Mouse (Mus musculus) limb, embryonic 13.5 days (tissue): ENCODE data around the gene Lrrc1. TPM values are rescaled to one million over a fixed set of nuclear protein-coding genes. Genes with fewer than 3 reads are reported as not detected.

Experiments
- ATAC-seq: fragments of 200-750 bp; cut with Nextera tagmentation; 2 replicates; pipeline ENCODE4 v1.8.0; 2017; ENCODE audit warnings: low read depth, moderate number of reproducible peaks, moderate TSS enrichment; ENCODE audit not compliant: low FRiP score
- H3K27ac ChIP-seq: fragments of 300-500 bp; sonication (generic); 2 replicates; pipeline ENCODE4 v1.5.1; 2015; ENCODE audit warnings: inconsistent platforms, mild to moderate bottlenecking, moderate library complexity
- H3K27me3 ChIP-seq: fragments of 300-500 bp; sonication (generic); 2 replicates; pipeline ENCODE4 v1.6.1; 2015; ENCODE audit warnings: mild to moderate bottlenecking, inconsistent platforms
- H3K36me3 ChIP-seq: fragments of 300-500 bp; sonication (generic); 2 replicates; pipeline ENCODE4 v1.6.1; 2015; ENCODE audit warnings: inconsistent platforms, mild to moderate bottlenecking, moderate library complexity
- H3K4me1 ChIP-seq: fragments of 300-500 bp; sonication (generic); 2 replicates; pipeline ENCODE4 v1.6.1; 2015; ENCODE audit warnings: inconsistent platforms
- H3K4me2 ChIP-seq: fragments of 300-500 bp; sonication (generic); replicated peaks from 2 replicates; pipeline ENCODE4 v1.6.1; 2015; ENCODE audit warnings: inconsistent platforms, mild to moderate bottlenecking, moderate library complexity
- H3K4me3 ChIP-seq: fragments of 300-500 bp; sonication (generic); 2 replicates; pipeline ENCODE4 v1.5.1; 2015; ENCODE audit warnings: moderate library complexity, mild to moderate bottlenecking, inconsistent platforms
- H3K9ac ChIP-seq: fragments of 300-500 bp; sonication (generic); 2 replicates; pipeline ENCODE4 v1.6.1; 2015; ENCODE audit warnings: mild to moderate bottlenecking, inconsistent platforms
- H3K9me3 ChIP-seq: fragments of 300-500 bp; sonication (generic); 2 replicates; pipeline ENCODE4 v1.6.1; 2016; ENCODE audit warnings: inconsistent platforms
- WGBS: fragments of 180-500 bp; shearing (Covaris S2); methylation state at CpG from one replicate; pipeline ENCODE4 v1.1.7; 2015; 5-methylcytosine and 5-hydroxymethylcytosine counted together
- polyA plus RNA-seq: library from polyadenylated mRNA; unstranded; fragments of >200 nt; fragmentation: Nextera tagmentation; extraction: Ambion mirVana; gene quantifications from 2 replicates; pipeline ENCODE4 v1.2.1, GENCODE M21; 2015

Gene Lrrc1
- polyA plus RNA-seq, 1 experiment from 2014 or later = 12.2 TPM

- Histone ChIP-seq H3K27me3 (no peaks in the 10 kb centered on the region), H3K4me2 (no peak overlapping the region), H3K4me3 (no peak overlapping the region), H3K4me1 (peaks cover 31% of the 10 kb centered on the region), H3K9ac (no peak overlapping the region), H3K27ac (no peak overlapping the region), H3K9me3 (no peaks in the 10 kb centered on the region), H3K36me3 (no peaks in the 10 kb centered on the region)
- 90% methylated on average over 9 of the region's 9 CpGs for WGBS
- ATAC-seq = no peak
These were observed 5.4 kb downstream of the Lrrc1 start for GRCm38 (mm10) chr9:77539232-77539631.

- Histone ChIP-seq H3K9ac (no peak overlapping the region), H3K9me3 (no peaks in the 10 kb centered on the region), H3K4me1 (peaks cover 14% of the 10 kb centered on the region), H3K27me3 (no peaks in the 10 kb centered on the region), H3K4me2 (no peak overlapping the region), H3K36me3 (no peaks in the 10 kb centered on the region), H3K4me3 (no peak overlapping the region), H3K27ac (no peak overlapping the region)
- ATAC-seq = no peak
- 84% methylated on average over 10 of the region's 10 CpGs for WGBS
These were observed 7.3 kb downstream of the Lrrc1 start for GRCm38 (mm10) chr9:77537357-77537756.

GRCm38 (mm10) chr9:77536832-77537231 is 7.8 kb downstream of the Lrrc1 start:
- Histone ChIP-seq H3K4me3 (no peak overlapping the region), H3K27me3 (no peaks in the 10 kb centered on the region), H3K27ac (no peak overlapping the region), H3K9me3 (no peaks in the 10 kb centered on the region), H3K36me3 (no peaks in the 10 kb centered on the region), H3K9ac (no peak overlapping the region), H3K4me2 (no peak overlapping the region), H3K4me1 (peaks cover 9% of the 10 kb centered on the region; the same call in 1 of the 2 replicates)
- no peak for ATAC-seq
- 77% methylated on average over 7 of the region's 7 CpGs for WGBS

GRCm38 (mm10) chr9:77536286-77536685 is 8.4 kb downstream of the Lrrc1 start:
- Histone ChIP-seq H3K27me3 (no peaks in the 10 kb centered on the region), H3K4me3 (no peak overlapping the region), H3K27ac (no peak overlapping the region), H3K36me3 (no peaks in the 10 kb centered on the region), H3K4me2 (no peak overlapping the region), H3K9ac (no peak overlapping the region), H3K9me3 (no peaks in the 10 kb centered on the region), H3K4me1 (peaks cover 8% of the 10 kb centered on the region; the same call in 1 of the 2 replicates)
- no peak for ATAC-seq
- WGBS = 67% methylated on average over 6 of the region's 6 CpGs

GRCm38 (mm10) chr9:77535021-77535744 is 9.5 kb downstream of the Lrrc1 start:
- H3K9ac ChIP-seq = no peak overlapping the region
- H3K27ac ChIP-seq = no peak overlapping the region
- peaks cover 8% of the 10 kb centered on the region; the same call in 1 of the 2 replicates for H3K4me1 ChIP-seq
- WGBS = 29% methylated on average over 17 of the region's 17 CpGs
- H3K9me3 ChIP-seq = no peaks in the 10 kb centered on the region
- no peaks in the 10 kb centered on the region for H3K36me3 ChIP-seq
- no peaks in the 10 kb centered on the region for H3K27me3 ChIP-seq
- ATAC-seq = no peak
- H3K4me2 ChIP-seq = no peak overlapping the region
- H3K4me3 ChIP-seq = no peak overlapping the region

GRCm38 (mm10) chr9:77528379-77529041 is 16.2 kb downstream of the Lrrc1 start:
- no peak overlapping the region for H3K4me2 ChIP-seq
- H3K9ac ChIP-seq = no peak overlapping the region
- ATAC-seq = no peak
- H3K27me3 ChIP-seq = no peaks in the 10 kb centered on the region
- H3K9me3 ChIP-seq = no peaks in the 10 kb centered on the region
- H3K36me3 ChIP-seq = no peaks in the 10 kb centered on the region
- no peak overlapping the region for H3K27ac ChIP-seq
- WGBS = 84% methylated on average over 5 of the region's 5 CpGs
- no peak overlapping the region for H3K4me3 ChIP-seq
- peaks cover 21% of the 10 kb centered on the region for H3K4me1 ChIP-seq

- no peak overlapping the region for H3K4me3 ChIP-seq
- H3K27me3 ChIP-seq = no peaks in the 10 kb centered on the region
- no peak for ATAC-seq
- no peaks in the 10 kb centered on the region for H3K36me3 ChIP-seq
- H3K27ac ChIP-seq = no peak overlapping the region
- H3K4me2 ChIP-seq = no peak overlapping the region
- H3K4me1 ChIP-seq = peaks cover 23% of the 10 kb centered on the region
- H3K9me3 ChIP-seq = no peaks in the 10 kb centered on the region
- WGBS = 79% methylated on average over 6 of the region's 6 CpGs
- H3K9ac ChIP-seq = no peak overlapping the region
These were observed 17.5 kb downstream of the Lrrc1 start for GRCm38 (mm10) chr9:77527170-77527569.

- Histone ChIP-seq H3K27me3 (no peaks in the 10 kb centered on the region), H3K27ac (no peak overlapping the region), H3K9me3 (no peaks in the 10 kb centered on the region), H3K4me1 (peaks cover 23% of the 10 kb centered on the region), H3K9ac (no peak overlapping the region), H3K4me2 (no peak overlapping the region), H3K4me3 (no peak overlapping the region), H3K36me3 (no peaks in the 10 kb centered on the region)
- 46% methylated on average over 2 of the region's 2 CpGs for WGBS
- ATAC-seq = no peak
These were observed 18.0 kb downstream of the Lrrc1 start for GRCm38 (mm10) chr9:77526715-77527114.

- Histone ChIP-seq H3K9me3 (no peaks in the 10 kb centered on the region), H3K4me2 (no peak overlapping the region), H3K27me3 (no peaks in the 10 kb centered on the region), H3K9ac (no peak overlapping the region), H3K36me3 (no peaks in the 10 kb centered on the region), H3K27ac (no peak overlapping the region), H3K4me1 (peaks cover 23% of the 10 kb centered on the region), H3K4me3 (no peak overlapping the region)
- WGBS = 68% methylated on average over 16 of the region's 16 CpGs
- ATAC-seq = no peak
These were observed 18.9 kb downstream of the Lrrc1 start for GRCm38 (mm10) chr9:77525595-77526295.

GRCm38 (mm10) chr9:77523793-77524192 is 20.9 kb downstream of the Lrrc1 start:
- WGBS = 87% methylated on average over 4 of the region's 4 CpGs
- peaks cover 19% of the 10 kb centered on the region for H3K4me1 ChIP-seq
- H3K36me3 ChIP-seq = no peaks in the 10 kb centered on the region
- H3K9me3 ChIP-seq = no peaks in the 10 kb centered on the region
- ATAC-seq = no peak
- no peak overlapping the region for H3K27ac ChIP-seq
- no peak overlapping the region for H3K4me2 ChIP-seq
- no peak overlapping the region for H3K4me3 ChIP-seq
- H3K9ac ChIP-seq = no peak overlapping the region
- H3K27me3 ChIP-seq = no peaks in the 10 kb centered on the region

- Histone ChIP-seq H3K27me3 (no peaks in the 10 kb centered on the region), H3K4me1 (peaks cover 19% of the 10 kb centered on the region), H3K4me2 (no peak overlapping the region), H3K36me3 (no peaks in the 10 kb centered on the region), H3K9ac (no peak overlapping the region), H3K4me3 (no peak overlapping the region), H3K27ac (no peak overlapping the region), H3K9me3 (no peaks in the 10 kb centered on the region)
- ATAC-seq = no peak
- WGBS = 98% methylated on average over 3 of the region's 3 CpGs
These were observed 22.2 kb downstream of the Lrrc1 start for GRCm38 (mm10) chr9:77522476-77522875.

GRCm38 (mm10) chr9:77519198-77519597 is 25.5 kb downstream of the Lrrc1 start:
- H3K4me2 ChIP-seq = no peak overlapping the region
- no peak overlapping the region for H3K9ac ChIP-seq
- H3K9me3 ChIP-seq = no peaks in the 10 kb centered on the region
- ATAC-seq = no peak
- H3K4me1 ChIP-seq = peaks cover 17% of the 10 kb centered on the region
- 84% methylated on average over 2 of the region's 2 CpGs for WGBS
- no peaks in the 10 kb centered on the region for H3K27me3 ChIP-seq
- H3K4me3 ChIP-seq = no peak overlapping the region
- no peak overlapping the region for H3K27ac ChIP-seq
- no peaks in the 10 kb centered on the region for H3K36me3 ChIP-seq
